Mouse (Mus musculus) forebrain, embryonic 14.5 days (tissue): ENCODE measurements around the gene Bcdin3d. TPM values are rescaled to one million over a fixed set of nuclear protein-coding genes. Genes with fewer than 3 reads are reported as not detected.

Experiments used
- ATAC-seq: fragments of 200-750 bp; cut with Nextera tagmentation; 2 replicates; pipeline ENCODE4 v1.8.0; 2017; ENCODE audit warnings: mild to moderate bottlenecking, moderate library complexity
- DNase-seq: peaks from one replicate; pipeline ENCODE4 v3.0.0-alpha.2; 2015; ENCODE audit warnings: low spot score
- H3K27ac ChIP-seq: fragments of 300-500 bp; sonication (generic); 2 replicates; pipeline ENCODE4 v1.5.1; 2014; ENCODE audit warnings: low read depth, mild to moderate bottlenecking, control low read depth, low read length, moderate library complexity
- H3K27me3 ChIP-seq: fragments of 300-500 bp; sonication (generic); replicated peaks from 2 replicates; pipeline ENCODE4 v1.6.1; 2014; ENCODE audit warnings: low read length, control low read depth, mixed read lengths; ENCODE audit not compliant: control insufficient read depth, insufficient read depth
- H3K36me3 ChIP-seq: fragments of 300-500 bp; sonication (generic); 2 replicates; pipeline ENCODE4 v1.6.1; 2014; ENCODE audit warnings: low read length, control low read depth; ENCODE audit not compliant: control insufficient read depth, insufficient read depth
- H3K4me1 ChIP-seq: fragments of 300-500 bp; sonication (generic); 2 replicates; pipeline ENCODE4 v1.6.1; 2014; ENCODE audit warnings: antibody characterized with exemption, low read length, control low read depth; ENCODE audit not compliant: control insufficient read depth, insufficient read depth
- H3K4me2 ChIP-seq: fragments of 300-500 bp; sonication (generic); 2 replicates; pipeline ENCODE4 v1.6.1; 2014; ENCODE audit warnings: mild to moderate bottlenecking, control low read depth, low read length
- H3K4me3 ChIP-seq: fragments of 300-500 bp; sonication (generic); 2 replicates; pipeline ENCODE4 v1.5.1; 2014; ENCODE audit warnings: low read depth, low read length, control low read depth
- H3K9ac ChIP-seq: fragments of 300-500 bp; sonication (generic); 2 replicates; pipeline ENCODE4 v1.6.1; 2014; ENCODE audit warnings: mild to moderate bottlenecking, low read length, control low read depth, moderate library complexity
- H3K9me3 ChIP-seq: fragments of 300-500 bp; sonication (generic); replicated peaks from 2 replicates; pipeline ENCODE4 v1.6.1; 2016; ENCODE audit warnings: low read length, control low read depth, mixed read lengths; ENCODE audit not compliant: control insufficient read depth
- WGBS: fragments of 180-500 bp; shearing (Covaris S2); extraction: QIAGEN DNeasy Blood & Tissue Kit; methylation state at CpG from one replicate; pipeline ENCODE4 v1.1.7; 2014; 5-methylcytosine and 5-hydroxymethylcytosine counted together
- polyA plus RNA-seq: library from polyadenylated mRNA; unstranded; fragments of >200 nt; fragmentation: Nextera tagmentation; extraction: Ambion mirVana; gene quantifications from 2 replicates; pipeline ENCODE4 v1.2.1, GENCODE M21; 2014

Gene Bcdin3d
- polyA plus RNA-seq, 1 experiment from 2014 or later, result 25.4 TPM

- H3K27me3 ChIP-seq, result no peaks in the 10 kb centered on the region
- H3K9me3 ChIP-seq, result no peaks in the 10 kb centered on the region
- DNase-seq (no peak), ATAC-seq (no peak)
- WGBS, result 96% methylated on average over 4 of the region's 4 CpGs
- no peak overlapping the region for H3K9ac ChIP-seq
- no peak overlapping the region for H3K4me3 ChIP-seq
- H3K36me3 ChIP-seq, result peaks cover 9% of the 10 kb centered on the region; the same call in 1 of the 2 replicates
- no peak overlapping the region for H3K4me2 ChIP-seq
- no peak overlapping the region for H3K27ac ChIP-seq
- no peaks in the 10 kb centered on the region for H3K4me1 ChIP-seq
Measured at GRCm38 (mm10) chr15:99469736-99470135, 4.8 kb downstream of the Bcdin3d start.

- DNase-seq (peak; percentile 79), ATAC-seq (no peak)
- Histone ChIP-seq H3K27ac (no peak overlapping the region), H3K9me3 (no peaks in the 10 kb centered on the region), H3K4me2 (no peak overlapping the region), H3K36me3 (peaks cover 9% of the 10 kb centered on the region; the same call in 1 of the 2 replicates), H3K27me3 (no peaks in the 10 kb centered on the region), H3K4me1 (no peaks in the 10 kb centered on the region), H3K9ac (no peak overlapping the region), H3K4me3 (no peak overlapping the region)
- 37% methylated on average over 3 of the region's 3 CpGs for WGBS
Measured at GRCm38 (mm10) chr15:99469067-99469466, 5.5 kb downstream of the Bcdin3d start.

GRCm38 (mm10) chr15:99463194-99463593, 11.3 kb downstream of the Bcdin3d start:
- DNase-seq, result no peak
- 77% methylated on average over 13 of the region's 13 CpGs for WGBS
- no peaks in the 10 kb centered on the region for H3K36me3 ChIP-seq
- H3K4me3 ChIP-seq, result no peak overlapping the region
- peaks cover 3% of the 10 kb centered on the region for H3K4me1 ChIP-seq
- H3K9me3 ChIP-seq, result no peaks in the 10 kb centered on the region
- no peak for ATAC-seq
- H3K4me2 ChIP-seq, result no peak overlapping the region
- no peaks in the 10 kb centered on the region for H3K27me3 ChIP-seq
- no peak overlapping the region for H3K9ac ChIP-seq
- no peak overlapping the region for H3K27ac ChIP-seq

GRCm38 (mm10) chr15:99457606-99458401, 16.7 kb downstream of the Bcdin3d start, which contains the start of gene Nckap5l:
Gene Nckap5l (minus strand): TSS chr15:99457748.
- under 1% methylated on average over 45 of the region's 45 CpGs for WGBS
- Histone ChIP-seq H3K4me1 (peaks cover 22% of the 10 kb centered on the region), H3K36me3 (0 out of 2 replicates have a peak, but pooled peaks cover 3% of the 10 kb centered on the region), H3K9ac (peak within 1 kb of the TSS; percentile 78), H3K27me3 (no peaks in the 10 kb centered on the region), H3K27ac (peak within 1 kb of the TSS; percentile 88), H3K4me2 (peak within 1 kb of the TSS; percentile 60), H3K4me3 (peak within 1 kb of the TSS; percentile 87), H3K9me3 (no peaks in the 10 kb centered on the region)
- DNase-seq (peak; percentile 95), ATAC-seq (peak; percentile 96)

GRCm38 (mm10) chr15:99456963-99457605, 17.4 kb downstream of the Bcdin3d start:
- DNase-seq (peak; percentile 68), ATAC-seq (peak; percentile 79)
- H3K27me3 ChIP-seq, result no peaks in the 10 kb centered on the region
- H3K9ac ChIP-seq, result peak overlapping the region; percentile 78
- WGBS, result under 1% methylated on average over 34 of the region's 43 CpGs
- 0 out of 2 replicates have a peak, but pooled peaks cover 3% of the 10 kb centered on the region for H3K36me3 ChIP-seq
- peak overlapping the region; percentile 88 for H3K27ac ChIP-seq
- H3K4me1 ChIP-seq, result peaks cover 22% of the 10 kb centered on the region
- peak overlapping the region; percentile 87 for H3K4me3 ChIP-seq
- H3K4me2 ChIP-seq, result peak overlapping the region; percentile 60
- H3K9me3 ChIP-seq, result no peaks in the 10 kb centered on the region

GRCm38 (mm10) chr15:99456338-99456962, 18.1 kb downstream of the Bcdin3d start:
- peak overlapping the region; percentile 87 for H3K4me3 ChIP-seq
- 0 out of 2 replicates have a peak, but pooled peaks cover 3% of the 10 kb centered on the region for H3K36me3 ChIP-seq
- H3K4me2 ChIP-seq, result peak overlapping the region; percentile 60
- H3K9ac ChIP-seq, result peak overlapping the region; percentile 78
- no peaks in the 10 kb centered on the region for H3K27me3 ChIP-seq
- peaks cover 22% of the 10 kb centered on the region for H3K4me1 ChIP-seq
- peak overlapping the region; percentile 88 for H3K27ac ChIP-seq
- ATAC-seq (no peak), DNase-seq (peak; percentile 56)
- no peaks in the 10 kb centered on the region for H3K9me3 ChIP-seq
- 11% methylated on average over 7 of the region's 7 CpGs for WGBS

- Histone ChIP-seq H3K4me1 (peaks cover 22% of the 10 kb centered on the region), H3K27me3 (no peaks in the 10 kb centered on the region), H3K36me3 (0 out of 2 replicates have a peak, but pooled peaks cover 3% of the 10 kb centered on the region), H3K9me3 (no peaks in the 10 kb centered on the region), H3K4me2 (peak overlapping the region; percentile 60; the same call in 1 of the 2 replicates), H3K27ac (no peak overlapping the region), H3K4me3 (no peak overlapping the region), H3K9ac (0 out of 2 replicates have a peak overlapping the region, but pooled peaks have one; percentile 29)
- 77% methylated on average over 3 of the region's 3 CpGs for WGBS
- no peak for ATAC-seq
- DNase-seq, result no peak
Measured at GRCm38 (mm10) chr15:99455415-99455814, 19.1 kb downstream of the Bcdin3d start.

GRCm38 (mm10) chr15:99454585-99455279, 19.8 kb downstream of the Bcdin3d start:
- H3K36me3 ChIP-seq, result 0 out of 2 replicates have a peak, but pooled peaks cover 3% of the 10 kb centered on the region
- H3K4me2 ChIP-seq, result no peak overlapping the region
- no peaks in the 10 kb centered on the region for H3K27me3 ChIP-seq
- ATAC-seq (no peak), DNase-seq (no peak)
- H3K9me3 ChIP-seq, result no peaks in the 10 kb centered on the region
- H3K4me1 ChIP-seq, result peaks cover 22% of the 10 kb centered on the region
- H3K9ac ChIP-seq, result 0 out of 2 replicates have a peak overlapping the region, but pooled peaks have one; percentile 29
- H3K27ac ChIP-seq, result no peak overlapping the region
- 61% methylated on average over 7 of the region's 7 CpGs for WGBS
- H3K4me3 ChIP-seq, result no peak overlapping the region
